Mouse (Mus musculus): ENCODE measurements at regions not wholly inside any gene's neighbourhood (a gene's known extent, or its start where the extent isn't known, plus 50 kb on each side); places are given as distances from the start of the nearest gene placed in this dataset.

GRCm38 (mm10) chr5:106066706-106067105, 190.3 kb downstream of the Zfp326 start:
- TF ChIP-seq POLR2A (IDR thresholded peaks at IDR 0.05; ENCODE audit: low read depth, low read length) (no peak), CTCF (IDR thresholded peaks at IDR 0.05; ENCODE audit: extremely low read depth, insufficient read depth, insufficient read length, insufficient replicate concordance) (no peak)

Measured in spleen, adult 2 months (tissue).